Mouse (Mus musculus): ENCODE measurements around the gene Tmem150b. TPM values are rescaled to one million over a fixed set of nuclear protein-coding genes. Genes with fewer than 3 reads are reported as not detected.
A peak's percentile ranks its signal among the peaks of the same experiment; 100 is the strongest.

Tmem150b gene
- polyA plus RNA-seq, 1 experiment, result 0.14 TPM

DNA sequence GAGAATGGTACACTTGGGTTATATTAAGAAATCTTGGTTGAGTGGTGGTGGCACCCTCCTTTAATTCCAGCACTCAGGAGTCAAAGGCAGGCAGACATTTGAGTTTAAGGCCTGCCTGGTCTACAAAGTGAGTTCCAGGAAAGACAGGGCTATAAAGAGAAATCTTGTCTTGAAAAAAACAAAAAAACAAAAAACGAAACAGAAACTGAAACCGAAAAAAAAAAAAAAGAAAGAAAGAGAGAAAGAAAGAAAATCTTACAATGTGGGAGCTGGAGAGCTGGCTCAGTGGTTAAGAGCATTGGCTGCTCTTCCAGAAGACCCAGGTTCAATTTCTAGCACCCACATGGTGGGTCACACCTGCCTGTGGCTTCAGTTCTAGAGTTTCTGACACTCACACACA lies 61.3 kb downstream of the Tmem150b start:
- TF ChIP-seq POLR2A (IDR thresholded peaks at IDR 0.05; ENCODE audit: control insufficient read depth, low read depth, low read length) (no peak), CTCF (IDR thresholded peaks at IDR 0.05; ENCODE audit: control insufficient read depth, insufficient read depth, insufficient replicate concordance, low read depth, low read length) (no peak)
- no peak overlapping the region for H3K4me3 ChIP-seq (ENCODE audit: control insufficient read depth, low read depth, low read length)
- no peaks in the 10 kb centered on the region; the same call in 1 of the 2 replicates for H3K36me3 ChIP-seq (ENCODE audit: control insufficient read depth, insufficient read depth, low read length)
- peaks cover 2% of the 10 kb centered on the region; the same call in 1 of the 2 replicates for H3K4me1 ChIP-seq (ENCODE audit: control insufficient read depth, insufficient read depth, low read length)
- no peaks in the 10 kb centered on the region for H3K27me3 ChIP-seq (ENCODE audit: control insufficient read depth, insufficient read depth, low read length)
- H3K27ac ChIP-seq (ENCODE audit: control insufficient read depth, insufficient read depth, low read depth, low read length), result no peak overlapping the region

DNA sequence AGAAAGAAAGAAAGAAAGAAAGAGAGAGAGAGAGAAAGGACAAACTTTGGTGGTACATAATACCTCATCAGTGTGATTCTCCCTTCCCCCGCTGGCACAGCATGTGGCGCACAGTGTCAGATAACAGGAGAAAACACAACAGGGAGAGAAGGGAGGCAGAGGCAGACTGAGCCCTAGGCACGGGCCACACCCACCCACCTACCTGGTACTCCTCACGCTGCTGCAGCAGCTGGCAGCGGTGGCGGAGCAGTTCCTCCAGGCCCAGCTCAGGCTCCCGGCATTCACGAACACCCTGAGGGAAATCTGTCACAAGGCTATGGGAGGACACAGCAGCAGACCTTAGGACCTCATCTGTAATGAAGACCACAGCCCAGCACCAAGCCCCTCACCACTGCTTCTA lies 61.9 kb downstream of the Tmem150b start:
- no peak for TF ChIP-seq POLR2A (IDR thresholded peaks at IDR 0.05; ENCODE audit: control insufficient read depth, low read depth, low read length)
- no peak for TF ChIP-seq CTCF (IDR thresholded peaks at IDR 0.05; ENCODE audit: control insufficient read depth, insufficient read depth, insufficient replicate concordance, low read depth, low read length)
- peaks cover 2% of the 10 kb centered on the region; the same call in 1 of the 2 replicates for H3K4me1 ChIP-seq (ENCODE audit: control insufficient read depth, insufficient read depth, low read length)
- no peak overlapping the region for H3K27ac ChIP-seq (ENCODE audit: control insufficient read depth, insufficient read depth, low read depth, low read length)
- no peak overlapping the region for H3K4me3 ChIP-seq (ENCODE audit: control insufficient read depth, low read depth, low read length)
- no peaks in the 10 kb centered on the region; the same call in 1 of the 2 replicates for H3K36me3 ChIP-seq (ENCODE audit: control insufficient read depth, insufficient read depth, low read length)
- H3K27me3 ChIP-seq (ENCODE audit: control insufficient read depth, insufficient read depth, low read length), result no peaks in the 10 kb centered on the region

DNA sequence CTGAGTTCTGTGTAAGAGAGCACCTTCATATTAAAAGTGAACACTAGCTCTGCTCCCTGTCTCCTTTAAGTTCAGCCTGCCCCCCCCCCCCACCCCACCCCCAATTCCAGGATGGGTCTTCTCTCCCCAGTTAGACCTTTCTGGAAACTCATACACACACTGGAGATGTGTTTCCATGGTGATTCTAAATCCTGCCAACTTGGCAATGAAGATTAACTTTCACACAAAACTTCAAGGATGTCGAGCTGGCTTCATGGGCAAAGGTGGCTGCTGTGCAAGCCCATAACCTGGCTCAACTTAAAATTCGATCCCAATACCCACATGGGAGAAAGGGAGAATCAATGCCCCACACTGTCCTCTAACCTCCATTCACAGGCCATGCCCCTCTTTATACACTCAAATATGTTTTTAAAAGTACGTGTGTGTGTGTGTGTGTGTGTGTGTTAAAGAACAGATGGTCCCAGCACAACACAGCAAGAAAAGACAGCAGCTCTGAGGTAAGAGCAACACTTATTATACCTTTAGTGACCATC lies 65.1 kb downstream of the Tmem150b start:
- Histone ChIP-seq H3K4me3 (ENCODE audit: control insufficient read depth, low read depth, low read length) (peak overlapping the region; percentile 86), H3K36me3 (ENCODE audit: control insufficient read depth, insufficient read depth, low read length) (no peaks in the 10 kb centered on the region; the same call in 1 of the 2 replicates), H3K27ac (ENCODE audit: control insufficient read depth, insufficient read depth, low read depth, low read length) (peak overlapping the region; percentile 14), H3K27me3 (ENCODE audit: control insufficient read depth, insufficient read depth, low read length) (no peaks in the 10 kb centered on the region), H3K4me1 (ENCODE audit: control insufficient read depth, insufficient read depth, low read length) (peaks cover 9% of the 10 kb centered on the region; the same call in 1 of the 2 replicates)
- TF ChIP-seq POLR2A (IDR thresholded peaks at IDR 0.05; ENCODE audit: control insufficient read depth, low read depth, low read length) (no peak), CTCF (IDR thresholded peaks at IDR 0.05; ENCODE audit: control insufficient read depth, insufficient read depth, insufficient replicate concordance, low read depth, low read length) (no peak)

DNA sequence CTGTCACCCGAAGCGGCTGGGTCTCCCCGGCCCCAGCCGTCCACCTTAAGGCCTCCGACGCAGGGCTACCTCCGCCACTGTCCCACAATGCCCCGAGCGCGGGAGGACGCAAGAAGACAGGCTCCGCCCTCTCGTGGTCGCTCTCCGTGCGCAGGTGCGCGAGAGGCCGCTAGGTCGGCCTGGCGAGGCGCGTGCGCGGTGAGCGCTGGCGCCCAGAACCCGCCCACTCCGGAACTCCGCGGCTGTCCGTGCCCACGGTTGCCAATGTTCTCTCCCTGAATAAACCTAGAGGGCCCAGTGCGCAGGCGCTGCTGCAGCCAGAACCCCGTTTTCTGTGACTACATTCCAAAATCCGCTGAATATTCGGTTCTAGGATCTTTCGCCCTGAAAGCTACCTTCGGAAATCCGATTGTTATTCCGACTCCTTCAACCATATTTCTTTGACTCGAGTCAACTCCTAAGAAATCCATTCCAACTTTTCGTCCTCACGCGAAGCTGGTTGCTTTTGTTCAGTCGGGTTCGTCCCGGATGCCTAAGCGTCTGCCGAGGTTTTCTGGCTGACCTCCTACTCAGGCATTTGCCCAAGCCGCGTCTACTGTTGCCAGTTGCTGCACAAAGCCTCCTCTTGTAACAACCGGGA lies 66.0 kb downstream of the Tmem150b start, which contains the start of gene Ppp6r1:
Gene Ppp6r1, minus strand, starts transcription at position 108 of the 640 bp plus-strand sequence.
- no peaks in the 10 kb centered on the region for H3K27me3 ChIP-seq (ENCODE audit: control insufficient read depth, insufficient read depth, low read length)
- TF ChIP-seq CTCF (IDR thresholded peaks at IDR 0.05; ENCODE audit: control insufficient read depth, insufficient read depth, insufficient replicate concordance, low read depth, low read length) (no peak), POLR2A (IDR thresholded peaks at IDR 0.05; ENCODE audit: control insufficient read depth, low read depth, low read length) (peak; percentile 95)
- H3K27ac ChIP-seq (ENCODE audit: control insufficient read depth, insufficient read depth, low read depth, low read length), result peak within 1 kb of the TSS; percentile 86
- H3K4me1 ChIP-seq (ENCODE audit: control insufficient read depth, insufficient read depth, low read length), result peaks cover 9% of the 10 kb centered on the region; the same call in 1 of the 2 replicates
- peak within 1 kb of the TSS; percentile 86 for H3K4me3 ChIP-seq (ENCODE audit: control insufficient read depth, low read depth, low read length)
- H3K36me3 ChIP-seq (ENCODE audit: control insufficient read depth, insufficient read depth, low read length), result no peaks in the 10 kb centered on the region

DNA sequence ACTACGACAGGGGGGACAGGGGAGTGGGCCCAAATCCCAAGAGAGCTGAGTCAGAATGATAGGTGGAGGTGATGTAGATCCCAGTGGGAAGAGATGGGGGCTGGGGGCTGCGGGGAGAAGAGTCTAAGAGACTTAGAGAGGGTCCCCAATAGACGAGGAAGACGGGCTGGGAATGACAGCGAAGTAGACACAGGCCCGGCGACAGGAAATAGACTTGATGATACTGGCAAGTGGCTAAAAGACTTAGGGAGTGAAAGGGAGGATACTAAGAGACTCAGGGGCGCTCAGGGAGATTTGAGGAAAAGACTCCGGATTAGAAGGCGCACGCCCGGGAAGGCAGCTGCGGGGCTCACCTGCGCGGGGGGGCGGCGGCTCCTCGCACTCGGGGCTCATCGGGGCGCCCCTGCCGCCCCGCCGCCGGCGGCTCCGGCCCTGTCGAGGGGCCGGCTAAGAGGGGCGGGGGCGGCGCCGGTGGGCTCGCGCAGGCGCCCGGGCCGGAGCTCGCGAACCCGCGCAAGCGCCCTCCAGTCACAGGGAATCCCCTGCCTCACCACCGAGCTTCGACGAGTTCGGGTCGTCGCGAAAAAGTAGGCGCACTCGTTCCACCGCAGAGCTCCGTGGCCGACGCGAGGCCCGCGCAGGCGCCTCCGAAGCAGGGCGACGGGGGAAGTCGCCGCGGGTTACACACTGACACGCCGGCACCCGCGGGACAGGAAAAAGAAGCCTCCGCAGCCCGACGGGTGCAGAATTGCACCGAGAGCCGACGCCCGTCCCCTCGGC lies 66.7 kb downstream of the Tmem150b start:
- TF ChIP-seq POLR2A (IDR thresholded peaks at IDR 0.05; ENCODE audit: control insufficient read depth, low read depth, low read length) (no peak), CTCF (IDR thresholded peaks at IDR 0.05; ENCODE audit: control insufficient read depth, insufficient read depth, insufficient replicate concordance, low read depth, low read length) (no peak)
- Histone ChIP-seq H3K27ac (ENCODE audit: control insufficient read depth, insufficient read depth, low read depth, low read length) (peak overlapping the region; percentile 86), H3K27me3 (ENCODE audit: control insufficient read depth, insufficient read depth, low read length) (no peaks in the 10 kb centered on the region)

DNA sequence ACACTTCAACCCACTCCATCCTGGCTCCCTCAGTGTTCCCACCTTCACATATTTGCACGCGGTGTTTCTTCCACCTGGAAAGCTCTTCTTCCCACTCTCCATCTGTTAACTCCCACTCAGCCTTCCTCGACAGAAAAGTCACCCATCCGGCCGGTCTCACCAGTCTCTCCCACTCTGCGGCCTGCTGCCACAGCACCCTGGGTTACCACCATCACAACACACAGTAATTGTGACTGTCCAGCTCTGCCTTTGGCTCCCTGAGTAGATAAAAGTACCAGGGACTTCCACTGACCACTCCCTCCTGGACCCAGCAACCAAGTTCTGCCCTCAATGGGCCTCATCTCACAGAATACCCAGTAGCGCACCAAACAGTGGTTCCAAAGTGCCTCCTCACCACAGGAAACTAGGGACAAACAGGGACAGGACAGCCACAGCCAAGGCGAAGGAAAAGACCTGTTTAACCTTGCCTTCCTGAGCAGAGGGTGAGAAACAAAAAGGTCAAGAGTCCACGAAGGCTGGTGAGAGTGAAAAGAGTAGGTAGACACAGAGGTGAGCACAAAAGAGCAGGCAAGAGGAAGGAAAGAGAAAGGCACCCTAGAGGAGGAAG lies 67.4 kb downstream of the Tmem150b start:
- Histone ChIP-seq H3K27ac (ENCODE audit: control insufficient read depth, insufficient read depth, low read depth, low read length) (peak overlapping the region; percentile 39), H3K27me3 (ENCODE audit: control insufficient read depth, insufficient read depth, low read length) (no peaks in the 10 kb centered on the region), H3K4me3 (ENCODE audit: control insufficient read depth, low read depth, low read length) (peak overlapping the region; percentile 86), H3K4me1 (ENCODE audit: control insufficient read depth, insufficient read depth, low read length) (peaks cover 9% of the 10 kb centered on the region; the same call in 1 of the 2 replicates), H3K36me3 (ENCODE audit: control insufficient read depth, insufficient read depth, low read length) (no peaks in the 10 kb centered on the region)
- TF ChIP-seq CTCF (IDR thresholded peaks at IDR 0.05; ENCODE audit: control insufficient read depth, insufficient read depth, insufficient replicate concordance, low read depth, low read length) (no peak), POLR2A (IDR thresholded peaks at IDR 0.05; ENCODE audit: control insufficient read depth, low read depth, low read length) (no peak)

More for the DNA sequence above, 66.7 kb downstream of the Tmem150b start:
- H3K4me3 ChIP-seq (ENCODE audit: control insufficient read depth, low read depth, low read length), result peak overlapping the region; percentile 86
- H3K4me1 ChIP-seq (ENCODE audit: control insufficient read depth, insufficient read depth, low read length), result peaks cover 9% of the 10 kb centered on the region; the same call in 1 of the 2 replicates
- H3K36me3 ChIP-seq (ENCODE audit: control insufficient read depth, insufficient read depth, low read length), result no peaks in the 10 kb centered on the region

Other genes starting within 250 kb of the Tmem150b start
- 48.5 and 51.6 TPM in 2 replicates for gene Ppp1r12c, start 223.6 kb downstream of the Tmem150b start, polyA plus RNA-seq (2012; rRNA removed)
- gene Tnnt1, start 208.9 kb downstream of the Tmem150b start, polyA plus RNA-seq (2012; rRNA removed), result 0.62 and 0.77 TPM in 2 replicates
- gene Tnni3, start 201.0 kb downstream of the Tmem150b start, polyA plus RNA-seq (2012; rRNA removed), result 59.3 TPM in 2 replicates
- gene Dnaaf3, start 192.8 kb downstream of the Tmem150b start, polyA plus RNA-seq (2012; rRNA removed), result 132 and 148 TPM in 2 replicates
- 4.5 TPM in 2 replicates for gene Syt5, start 177.7 kb downstream of the Tmem150b start, polyA plus RNA-seq (2012; rRNA removed)
- 1.8 and 2.9 TPM in 2 replicates for gene Ptprh, start 121.2 kb downstream of the Tmem150b start, polyA plus RNA-seq (2012; rRNA removed)
- gene Tmem86b, start 93.8 kb downstream of the Tmem150b start, polyA plus RNA-seq (2012; rRNA removed), result 36.7 and 46.0 TPM in 2 replicates
- 137 and 154 TPM in 2 replicates for gene Ppp6r1, start 66.2 kb downstream of the Tmem150b start, polyA plus RNA-seq (2012; rRNA removed)
- gene Hspbp1, start 40.2 kb downstream of the Tmem150b start, polyA plus RNA-seq (2012; rRNA removed), result 64.3 and 65.6 TPM in 2 replicates
- gene Brsk1, start 34.6 kb downstream of the Tmem150b start, polyA plus RNA-seq (2012; rRNA removed), result 53.3 and 60.3 TPM in 2 replicates
- gene Kmt5c, start 14.9 kb upstream of the Tmem150b start, polyA plus RNA-seq (2012; rRNA removed), result 35.7 and 37.0 TPM in 2 replicates
- 1,707 and 1,788 TPM in 2 replicates for gene Cox6b2, start 27.8 kb upstream of the Tmem150b start, polyA plus RNA-seq (2012; rRNA removed)
- 319 and 358 TPM in 2 replicates for gene Fam71e2, start 46.1 kb upstream of the Tmem150b start, polyA plus RNA-seq (2012; rRNA removed)
- gene Il11, start 57.6 kb upstream of the Tmem150b start, polyA plus RNA-seq (2012; rRNA removed), result 15.5 and 17.3 TPM in 2 replicates
- 387 and 534 TPM in 2 replicates for gene Tmem190, start 57.7 kb upstream of the Tmem150b start, polyA plus RNA-seq (2012; rRNA removed)
- 1.1 and 1.6 TPM in 2 replicates for gene Tmem238, start 64.4 kb upstream of the Tmem150b start, polyA plus RNA-seq (2012; rRNA removed)
- 176 and 240 TPM in 2 replicates for gene Rpl28, start 67.6 kb upstream of the Tmem150b start, polyA plus RNA-seq (2012; rRNA removed)
- gene Ube2s, start 87.3 kb upstream of the Tmem150b start, polyA plus RNA-seq (2012; rRNA removed), result 1,069 and 1,189 TPM in 2 replicates
- gene Shisa7, start 119.4 kb upstream of the Tmem150b start, polyA plus RNA-seq (2012; rRNA removed), result 21.8 and 24.8 TPM in 2 replicates
- gene Isoc2b, start 145.0 kb upstream of the Tmem150b start, polyA plus RNA-seq (2012; rRNA removed), result 4.9 and 6.5 TPM in 2 replicates
- 20.2 and 20.9 TPM in 2 replicates for gene Isoc2a, start 151.9 kb upstream of the Tmem150b start, polyA plus RNA-seq (2012; rRNA removed)
- gene Gm36210, start 181.3 kb upstream of the Tmem150b start, polyA plus RNA-seq (2012; rRNA removed), result 0.65 and 0.79 TPM in 2 replicates
- 8.8 and 10.5 TPM in 2 replicates for gene Zfp628, start 190.0 kb upstream of the Tmem150b start, polyA plus RNA-seq (2012; rRNA removed)
- 3.7 and 4.8 TPM in 2 replicates for gene Nat14, start 196.8 kb upstream of the Tmem150b start, polyA plus RNA-seq (2012; rRNA removed)
- gene Ssc5d, start 200.5 kb upstream of the Tmem150b start, polyA plus RNA-seq (2012; rRNA removed), result 0.94 and 1.9 TPM in 2 replicates
- 0.04 and 0.17 TPM in 2 replicates for gene Sbk2, start 239.2 kb upstream of the Tmem150b start, polyA plus RNA-seq (2012; rRNA removed)
- gene Sbk3, start 245.9 kb upstream of the Tmem150b start, polyA plus RNA-seq (2012; rRNA removed), result 0.23 and 0.27 TPM in 2 replicates